Mouse (Mus musculus): ENCODE results near the gene Ttc28.
A peak's percentile ranks its signal among the peaks of the same experiment; 100 is the strongest.
"Not testable (repeated sequence)": the region's sequence is repeated elsewhere in the genome, so short reads cannot be mapped to it uniquely, and the experiment has no call there.

Gene Ttc28

DNA sequence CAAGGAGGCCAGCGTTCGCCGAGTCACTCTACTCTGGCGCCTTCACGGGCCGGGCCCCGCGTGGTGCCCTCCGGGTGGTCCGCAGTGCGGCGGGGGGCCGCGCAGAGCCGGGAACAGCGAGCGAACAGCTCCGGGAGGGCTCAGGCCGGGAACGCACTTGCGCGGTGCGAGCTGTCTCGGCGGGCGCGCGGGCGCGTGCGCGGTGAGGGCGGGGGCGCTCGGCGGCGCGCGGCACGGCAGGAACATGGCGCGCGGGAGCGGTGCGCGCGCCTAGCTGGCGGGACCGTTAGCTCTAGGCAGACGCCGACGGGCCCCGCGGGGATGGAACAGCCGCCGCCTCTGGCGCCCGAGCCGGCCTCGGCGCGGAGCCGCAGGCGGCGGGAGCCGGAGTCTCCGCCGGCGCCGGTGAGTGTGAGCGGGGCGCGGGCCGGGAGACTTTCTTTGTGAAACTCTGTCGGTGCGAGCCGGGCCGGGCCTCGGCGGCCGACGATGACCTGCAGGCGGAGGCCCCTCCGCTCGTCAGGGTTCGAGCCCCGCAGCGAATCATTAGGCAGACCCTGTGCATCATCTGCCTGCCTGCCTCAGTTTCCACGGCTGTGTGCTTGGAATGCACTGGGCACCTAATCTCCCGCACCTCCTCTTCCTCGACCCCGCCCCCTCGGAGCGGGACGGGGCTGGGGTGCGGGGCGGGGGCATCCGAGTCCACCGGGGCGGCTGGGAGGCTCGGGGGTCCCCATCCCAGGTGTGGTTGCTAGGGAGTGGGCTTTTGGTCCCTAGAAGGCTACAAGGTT is at the start of gene Ttc28:
TSS of gene Ttc28 (plus strand) at position 220 of the 791 bp plus-strand sequence.
- peak; percentile 67 to 77 for DNase-seq (ENCODE audit: low spot score in 2 of 2)

DNA sequence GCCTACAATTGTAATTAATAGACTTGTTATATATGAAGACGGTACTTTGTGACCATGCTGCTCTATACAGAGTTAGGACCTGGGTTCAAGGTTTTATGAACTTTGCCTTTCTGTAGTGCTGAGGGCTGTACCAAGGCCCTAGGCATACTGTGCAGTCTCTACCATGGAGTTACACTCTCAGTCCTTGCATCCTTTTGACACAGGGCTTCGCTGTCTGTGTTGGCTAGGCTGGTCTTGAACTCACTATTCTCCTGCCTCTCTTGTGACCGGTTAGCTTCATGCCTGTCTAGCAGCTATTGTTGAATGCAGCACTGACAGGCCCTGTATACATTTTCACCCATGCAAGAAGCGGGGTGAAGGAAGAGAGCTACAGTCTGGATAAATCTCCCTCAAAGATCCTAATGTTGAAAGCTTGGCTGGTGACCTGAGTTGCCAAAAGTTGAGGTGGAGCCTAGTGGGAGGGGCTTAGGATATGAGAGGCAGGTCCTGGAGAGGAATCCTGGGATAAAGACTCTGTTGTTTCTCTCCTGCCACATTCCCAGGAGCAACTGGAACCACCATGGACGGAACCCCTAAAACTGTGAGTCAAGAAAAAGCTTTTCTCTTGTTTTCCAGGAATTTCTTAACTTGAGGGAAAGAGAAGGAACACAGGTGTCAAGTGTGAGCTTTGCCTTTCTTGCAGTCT is 48.4 kb upstream of the Ttc28 start:
- no peak for DNase-seq (ENCODE audit: low spot score in 2 of 2)

DNA sequence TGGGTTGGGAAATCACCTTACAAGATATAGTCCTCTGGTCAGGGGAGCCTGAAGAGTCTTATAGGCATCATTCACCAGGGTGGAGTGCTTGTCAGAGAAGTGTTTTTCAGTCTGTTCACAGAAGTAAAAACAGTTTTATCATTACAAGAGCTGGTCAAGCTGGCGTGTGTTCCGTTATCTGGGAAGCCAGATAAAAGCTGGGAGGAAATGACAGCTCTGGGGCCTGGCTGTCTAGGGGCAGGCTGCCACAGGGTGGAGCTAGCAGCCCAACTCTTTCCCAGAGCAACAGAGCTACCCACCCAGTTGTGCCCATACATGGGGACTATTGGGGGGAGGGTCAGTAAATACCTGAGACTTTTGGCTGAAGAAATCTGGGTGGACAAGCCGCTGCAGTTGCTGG is 43.6 kb upstream of the Ttc28 start:
- DNase-seq (ENCODE audit: low spot score in 2 of 2) = peak; percentile 57 to 60

DNA sequence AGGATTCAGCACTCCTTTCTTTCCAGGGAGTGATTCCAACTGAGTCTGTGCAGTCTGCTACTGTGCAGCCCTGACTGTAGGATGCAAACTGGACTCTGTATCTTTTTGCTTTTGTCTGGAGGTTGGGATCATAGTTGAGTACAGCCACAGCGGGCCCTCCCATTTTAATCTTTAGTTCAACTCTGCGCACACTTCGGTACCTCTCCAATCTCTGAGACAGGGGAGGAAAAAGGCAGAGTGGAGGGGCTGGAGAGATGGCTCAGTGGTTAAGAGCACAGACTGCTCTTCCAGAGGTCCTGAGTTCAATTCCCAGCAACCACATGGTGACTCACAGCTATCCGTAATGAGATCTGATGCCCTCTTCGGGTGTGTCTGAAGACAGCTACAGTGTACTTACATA is 41.6 kb upstream of the Ttc28 start:
- not testable (repeated sequence) for DNase-seq (ENCODE audit: low spot score in 2 of 2)

DNA sequence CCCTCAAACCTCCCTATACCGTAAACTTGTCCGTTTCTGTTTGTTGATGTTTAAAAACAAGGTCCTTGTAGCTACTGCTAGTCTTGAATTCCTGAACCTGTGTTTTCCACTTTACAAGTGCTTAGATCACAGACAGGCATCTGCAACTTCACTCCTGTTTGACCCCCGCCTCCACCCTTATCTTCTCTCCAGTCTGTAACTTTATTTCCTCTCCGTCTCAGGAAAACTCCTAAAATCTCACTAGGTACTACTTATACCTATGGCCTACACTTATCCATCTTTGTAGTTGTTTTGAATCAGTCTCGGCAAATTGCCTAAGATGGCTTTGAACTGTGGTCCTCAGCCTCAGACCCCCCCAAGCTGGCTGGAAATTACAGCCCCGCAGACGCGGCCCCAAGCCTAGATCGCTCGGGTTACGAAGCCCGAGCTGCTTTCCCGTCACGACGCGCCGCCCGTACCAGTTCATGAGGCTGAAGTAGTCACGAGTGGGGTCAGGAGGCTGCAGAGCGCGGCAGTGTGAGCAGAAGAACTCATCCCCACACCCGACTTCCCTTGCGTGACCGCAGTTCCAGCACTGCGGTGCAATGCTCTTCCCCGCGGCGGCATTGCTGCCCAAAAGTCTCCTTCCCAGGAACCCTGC is 40.4 kb upstream of the Ttc28 start:
- peak in 1 of 2 experiments; percentile 4 for DNase-seq (ENCODE audit: low spot score in 2 of 2)

DNA sequence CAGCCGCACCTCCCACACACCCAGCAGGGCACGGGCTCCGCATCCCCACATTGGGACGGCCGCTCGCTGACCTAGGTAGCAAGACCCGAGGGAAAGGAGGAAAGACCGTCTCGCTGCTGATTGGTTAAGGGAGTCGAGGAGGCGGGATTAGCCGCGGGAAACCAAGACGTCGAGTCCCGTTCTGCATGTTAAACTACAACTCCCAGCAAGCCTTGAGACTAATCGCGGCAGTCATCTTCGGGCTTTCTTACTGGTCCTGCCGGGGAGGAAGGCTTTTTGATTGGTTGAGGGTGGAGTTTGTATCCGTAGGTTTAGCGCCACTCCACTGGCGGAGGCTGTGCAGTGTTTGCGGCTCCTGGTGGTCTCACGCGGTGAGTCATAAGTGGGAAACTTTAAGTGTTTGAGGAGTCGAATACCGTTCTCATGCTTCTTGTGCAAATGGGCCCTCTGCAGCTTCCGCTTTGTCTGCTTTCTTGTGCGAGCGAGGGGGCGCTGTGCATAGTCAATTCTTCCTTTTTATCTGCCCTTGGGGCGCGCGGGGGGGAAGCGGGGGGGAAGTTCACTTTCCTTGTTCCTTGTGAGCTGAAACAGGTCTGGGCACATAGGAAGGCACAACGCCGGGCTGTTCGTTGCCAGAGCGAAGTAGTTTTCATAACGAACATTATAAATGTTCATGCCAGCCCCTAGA is 39.8 kb upstream of the Ttc28 start, which contains the start of the genes Hscb and Chek2:
TSS of gene Hscb (minus strand) at position 100 of the 688 bp plus-strand sequence.
TSS of gene Chek2 (plus strand) at position 302 of the 688 bp plus-strand sequence.
- peak; percentile 94 to 95 for DNase-seq (ENCODE audit: low spot score in 2 of 2)

DNA sequence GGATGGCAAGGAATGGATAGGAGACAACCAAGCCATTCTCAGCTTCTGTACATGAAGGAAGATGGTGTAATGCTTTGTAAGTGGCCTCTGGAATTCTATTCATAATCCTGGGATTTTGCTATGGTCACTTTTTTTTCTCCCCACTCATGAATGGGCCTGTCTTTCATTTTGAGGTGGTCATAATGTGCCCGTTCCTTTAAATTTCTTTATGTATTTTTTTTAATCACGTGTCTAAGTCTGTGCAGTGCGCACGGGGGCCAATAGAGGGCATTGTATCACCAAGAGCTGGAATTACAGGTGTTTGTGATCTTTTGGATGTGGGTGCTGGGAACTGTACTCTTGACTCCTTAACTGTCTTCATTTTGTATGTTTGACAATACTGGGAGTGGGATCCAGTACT is 39.1 kb upstream of the Ttc28 start:
- DNase-seq (ENCODE audit: low spot score in 2 of 2) = peak; percentile 61 to 70

DNA sequence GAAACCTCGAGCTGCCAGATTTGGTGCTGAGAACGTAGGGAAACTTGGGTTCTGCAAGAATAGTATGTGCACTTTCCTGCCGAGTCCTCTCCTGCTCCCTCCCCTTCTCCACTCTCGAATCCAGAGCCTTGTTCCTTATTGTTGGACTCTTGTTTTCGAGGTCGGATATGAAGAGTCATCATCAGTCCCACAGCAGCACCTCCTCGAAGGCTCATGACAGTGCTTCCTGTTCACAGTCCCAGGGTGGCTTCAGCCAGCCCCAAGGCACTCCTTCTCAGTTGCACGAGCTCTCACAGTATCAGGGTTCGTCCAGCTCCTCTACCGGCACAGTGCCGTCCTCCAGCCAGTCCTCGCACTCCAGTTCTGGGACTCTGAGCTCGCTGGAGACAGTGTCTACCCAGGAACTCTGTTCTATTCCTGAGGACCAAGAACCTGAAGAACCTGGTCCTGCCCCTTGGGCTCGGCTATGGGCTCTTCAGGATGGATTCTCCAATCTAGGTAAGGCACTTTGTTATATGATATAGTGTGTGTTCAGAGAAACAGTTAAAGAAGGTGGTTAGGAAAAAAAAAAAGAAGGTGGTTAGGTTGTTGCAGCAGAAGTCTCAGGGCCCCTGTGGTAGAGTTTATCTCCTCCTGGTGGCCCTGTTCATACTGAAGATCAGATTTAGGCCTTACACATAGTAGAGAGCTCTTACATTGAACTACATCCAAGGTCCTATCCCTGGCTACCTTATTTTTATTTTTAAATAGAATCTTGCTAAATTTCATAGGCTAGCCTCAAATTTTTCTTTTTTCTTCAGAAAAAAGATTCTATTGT is 38.3 kb upstream of the Ttc28 start:
- peak in 1 of 2 experiments; percentile 4 for DNase-seq (ENCODE audit: low spot score in 2 of 2)

DNA sequence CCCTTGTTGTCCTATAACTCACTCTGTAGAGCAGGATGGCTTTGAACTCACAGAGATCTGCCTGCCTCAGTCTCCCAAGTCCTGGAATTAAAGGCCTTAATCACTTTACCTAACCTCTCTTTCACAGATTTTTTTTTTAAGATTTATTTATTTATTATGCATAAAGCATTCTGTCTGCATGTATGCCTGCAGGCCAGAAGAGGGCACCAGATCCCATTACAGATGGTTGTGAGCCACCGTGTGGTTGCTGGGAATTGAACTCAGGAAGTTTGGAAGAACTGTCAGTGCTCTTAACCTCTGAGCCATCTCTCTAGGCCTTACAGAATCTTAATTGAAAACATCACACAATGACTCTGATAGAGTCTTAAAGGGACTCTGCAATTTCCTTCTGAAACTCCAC is 26.6 kb upstream of the Ttc28 start:
- no peak for DNase-seq (ENCODE audit: low spot score in 2 of 2)

DNA sequence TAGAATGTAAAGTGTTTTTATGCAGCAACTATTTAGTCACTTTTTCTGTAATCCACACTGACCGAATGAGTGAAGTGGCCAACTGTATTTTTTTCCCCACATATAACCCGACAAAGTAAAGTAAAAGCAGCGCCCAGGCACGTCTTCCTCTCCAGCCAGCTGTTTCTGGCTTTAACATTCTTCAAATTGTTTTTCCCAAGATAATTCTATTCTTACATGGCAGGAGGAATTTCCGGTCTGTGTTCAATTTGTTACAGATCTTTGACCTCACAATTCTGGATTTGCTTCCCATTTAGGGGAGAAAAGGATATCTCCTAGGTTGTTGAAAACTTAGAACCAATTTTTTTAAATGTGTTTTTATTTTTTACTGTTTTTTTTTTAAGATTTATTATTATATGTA is 22.5 kb upstream of the Ttc28 start:
- no peak for DNase-seq (ENCODE audit: low spot score in 2 of 2)

DNA sequence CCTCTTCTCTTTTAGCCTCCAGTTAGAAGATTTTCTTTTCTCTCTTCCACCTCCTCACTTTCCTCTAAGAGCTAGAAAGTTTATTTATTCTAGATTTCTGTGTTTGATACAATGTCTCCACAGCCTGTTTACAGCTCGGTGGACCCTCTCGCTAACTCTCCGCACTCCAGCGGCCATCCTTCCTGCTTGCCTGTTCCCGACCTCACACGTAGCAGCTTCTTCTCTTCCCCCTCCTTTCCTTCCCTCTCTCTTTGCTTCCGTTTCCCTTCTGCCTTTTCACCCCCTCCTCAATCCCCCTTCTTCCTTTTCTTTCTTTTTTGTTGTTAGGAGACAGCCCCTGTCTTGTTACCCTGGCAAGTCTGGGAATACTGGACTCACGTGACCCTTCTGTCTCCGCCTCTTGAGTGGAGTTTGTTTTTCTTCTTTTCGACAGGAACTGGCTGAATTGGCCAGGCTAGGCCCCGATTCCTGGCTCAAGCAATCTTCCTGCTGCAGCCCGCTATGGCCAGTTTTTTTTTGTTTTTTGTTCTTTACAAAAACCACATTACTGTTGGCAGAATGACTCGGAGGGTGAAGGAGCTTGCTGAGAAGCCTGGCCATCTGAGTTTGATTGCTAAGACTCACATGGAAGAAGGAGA is 20.5 kb upstream of the Ttc28 start:
- no peak for DNase-seq (ENCODE audit: low spot score in 2 of 2)

DNA sequence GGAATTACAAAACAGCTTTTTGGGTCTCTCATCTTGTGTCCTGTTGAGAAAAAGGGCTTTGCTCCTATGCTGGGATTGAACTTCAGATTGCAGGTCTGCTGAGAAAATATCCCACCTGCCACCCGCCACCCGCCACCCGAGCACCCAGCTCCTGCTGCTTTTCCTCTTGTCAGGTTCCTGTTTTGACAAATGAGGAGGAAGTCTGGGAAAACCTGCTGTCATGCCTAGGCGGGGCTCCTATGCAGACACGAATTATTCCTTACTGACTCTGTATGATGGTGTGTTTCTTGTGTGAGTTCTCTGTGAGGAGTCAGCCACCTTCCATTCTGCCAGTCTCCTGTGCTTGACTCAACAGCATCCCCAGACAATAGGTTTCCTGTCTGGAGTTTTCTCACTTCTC is 19.2 kb upstream of the Ttc28 start:
- DNase-seq (ENCODE audit: low spot score in 2 of 2) = no peak

DNA sequence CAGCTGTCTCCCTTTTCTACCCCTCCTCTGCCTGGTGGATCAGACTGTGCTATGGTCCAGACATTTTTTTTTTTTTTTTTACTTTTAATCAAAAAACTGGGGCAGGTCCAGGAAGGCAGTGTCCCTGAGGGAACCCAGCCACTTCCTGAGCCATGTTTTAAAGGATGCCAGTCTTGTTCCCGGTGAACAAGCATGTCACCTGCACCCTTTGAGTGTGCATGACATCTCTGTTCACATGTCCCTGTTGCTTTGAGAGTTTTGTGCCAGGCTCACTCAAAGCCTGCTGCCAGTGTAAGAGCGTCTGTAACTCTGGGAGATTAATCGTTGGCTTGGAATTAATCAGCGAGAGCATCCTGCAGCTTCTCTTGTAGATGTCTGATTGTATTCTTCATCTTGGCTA is 11.1 kb upstream of the Ttc28 start:
- no peak for DNase-seq (ENCODE audit: low spot score in 2 of 2)

DNA sequence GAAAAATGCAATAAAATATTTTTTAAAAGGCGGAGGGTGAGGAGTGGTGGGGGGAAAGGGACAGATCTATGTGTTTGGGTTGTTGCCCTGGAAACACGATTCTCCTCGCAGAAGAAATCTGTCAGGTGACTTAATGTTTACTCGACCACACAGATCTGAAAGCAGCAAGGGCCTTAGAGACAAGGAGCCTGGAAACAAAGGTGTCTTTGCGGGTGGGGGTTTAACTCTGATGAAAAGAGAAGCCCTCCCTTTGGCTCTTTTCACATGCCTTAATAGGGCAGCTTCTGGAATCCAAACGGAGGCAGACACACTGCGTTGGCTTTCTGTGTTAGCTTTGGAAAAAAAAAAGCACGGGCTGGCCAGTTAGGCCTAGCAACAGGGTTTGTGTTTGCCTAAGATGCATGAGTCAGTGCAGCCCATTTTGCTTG is 10.3 kb upstream of the Ttc28 start:
- DNase-seq (ENCODE audit: low spot score in 2 of 2) = no peak

DNA sequence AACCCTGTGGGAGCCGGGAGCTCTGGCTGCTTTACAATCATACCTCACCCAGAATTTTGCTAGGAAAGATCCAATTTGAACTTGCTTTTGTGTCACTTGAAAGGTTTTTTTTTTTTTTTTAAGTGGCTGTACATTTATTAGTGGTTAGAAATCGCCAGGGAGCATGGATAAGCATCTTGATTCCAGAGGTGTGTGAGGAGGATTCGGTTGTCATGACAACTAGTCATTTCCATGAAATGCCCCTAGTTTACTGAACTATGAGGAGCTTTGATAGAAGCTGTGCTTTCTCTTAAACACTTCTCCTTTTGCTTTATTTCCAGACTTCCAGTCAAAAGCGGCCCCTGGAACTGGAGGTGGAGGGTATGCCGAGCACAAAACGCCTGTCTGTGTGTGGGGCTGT is 6.4 kb upstream of the Ttc28 start:
- DNase-seq (ENCODE audit: low spot score in 2 of 2) = no peak

DNA sequence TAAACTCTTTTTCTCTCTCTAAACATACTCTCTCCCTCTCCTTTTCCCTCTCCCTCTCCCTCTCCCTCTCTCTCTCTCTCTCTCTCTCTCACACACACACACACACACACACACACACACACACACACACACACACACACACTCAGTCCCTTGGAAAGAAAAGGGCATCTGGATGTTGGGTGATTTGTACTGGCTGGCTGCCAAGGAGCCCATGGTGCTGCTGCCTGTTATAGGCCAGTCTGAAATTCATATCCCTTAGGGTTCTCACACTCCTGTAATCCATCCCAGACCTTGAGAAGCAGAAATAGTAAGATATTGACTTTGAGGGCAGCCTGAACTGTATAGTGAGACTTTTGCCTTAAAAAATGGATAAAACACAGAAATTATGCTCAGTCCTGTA is 4.9 kb upstream of the Ttc28 start:
- DNase-seq (ENCODE audit: low spot score in 2 of 2) = no peak

DNA sequence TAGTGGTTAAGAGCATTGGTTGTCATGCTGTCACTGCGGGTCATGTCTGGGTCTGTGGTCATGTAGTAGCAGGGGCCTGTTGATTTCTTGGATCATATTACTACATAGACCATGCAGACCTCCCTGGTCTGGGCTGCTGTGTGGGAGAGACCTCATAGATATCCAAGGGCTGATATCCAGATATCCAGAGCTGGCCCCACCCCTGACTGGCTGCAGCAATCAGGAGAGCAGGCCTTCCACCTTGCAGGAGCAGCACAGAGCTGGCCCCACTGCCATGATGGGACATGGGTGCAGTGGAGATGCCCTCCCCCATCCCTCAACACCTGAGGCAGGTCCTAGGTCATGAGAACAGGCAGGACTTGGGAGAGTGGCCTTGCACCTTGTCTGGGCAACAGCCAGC is 4.3 kb upstream of the Ttc28 start:
- no peak for DNase-seq (ENCODE audit: low spot score in 2 of 2)

DNA sequence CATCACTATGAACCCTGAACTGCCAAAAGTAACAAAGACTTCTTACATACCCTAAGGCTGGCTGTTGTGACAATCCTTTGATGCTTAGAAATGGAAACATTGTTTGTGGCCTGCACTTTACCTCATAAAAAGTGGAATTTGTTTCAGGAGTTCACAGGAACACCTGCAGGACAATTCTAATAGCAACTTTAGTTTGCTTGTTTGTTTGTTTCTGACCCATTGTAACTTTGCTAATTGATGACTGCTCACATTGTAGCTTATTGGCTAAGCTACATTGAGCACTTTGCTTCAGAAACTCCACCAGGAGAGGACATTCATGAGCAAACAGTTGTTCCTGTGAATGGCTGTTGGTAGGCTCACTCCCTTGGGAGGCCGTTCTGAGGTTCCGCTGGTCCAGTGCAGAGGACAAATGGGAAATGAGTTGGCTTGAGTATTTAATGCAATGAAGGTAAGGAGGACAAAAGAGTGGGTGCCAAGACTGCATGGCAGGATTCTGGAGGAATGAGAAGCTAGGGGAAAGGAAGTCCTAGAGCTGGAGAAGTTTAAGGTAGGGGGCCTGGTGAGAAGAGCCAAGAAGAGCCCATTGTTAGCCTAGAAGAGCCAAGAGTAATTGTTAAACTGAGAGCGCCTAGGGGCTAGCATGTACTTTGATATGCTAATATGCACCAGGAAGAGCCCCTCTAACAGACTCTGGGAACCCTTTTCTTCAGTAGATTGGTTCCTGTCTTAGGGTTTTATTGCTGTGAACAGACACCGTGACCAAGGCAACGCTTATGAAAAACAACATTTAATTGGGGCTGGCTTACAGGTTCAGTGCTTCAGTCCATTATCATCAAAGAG is 1.7 kb upstream of the Ttc28 start:
- no peak for DNase-seq (ENCODE audit: low spot score in 2 of 2)

DNA sequence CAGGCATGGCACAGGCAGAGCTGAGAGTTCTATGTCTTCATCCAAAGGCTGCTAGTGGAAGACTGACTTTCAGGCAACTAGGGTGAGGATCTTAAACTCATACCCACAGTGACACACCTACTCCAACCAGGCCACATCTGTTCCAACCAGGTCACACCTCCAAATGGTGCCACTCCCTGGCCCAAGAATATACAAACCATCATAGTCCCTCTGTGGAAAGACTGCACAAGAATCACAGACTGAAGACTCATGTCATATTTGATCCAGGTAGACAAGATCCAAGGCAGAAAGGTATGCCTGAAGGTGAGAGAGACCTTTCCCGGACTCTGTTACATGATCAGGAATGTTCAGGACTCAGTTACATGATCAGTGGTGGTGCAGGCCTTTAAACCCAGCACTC is 1.1 kb upstream of the Ttc28 start:
- DNase-seq (ENCODE audit: low spot score in 2 of 2) = not testable (repeated sequence)

DNA sequence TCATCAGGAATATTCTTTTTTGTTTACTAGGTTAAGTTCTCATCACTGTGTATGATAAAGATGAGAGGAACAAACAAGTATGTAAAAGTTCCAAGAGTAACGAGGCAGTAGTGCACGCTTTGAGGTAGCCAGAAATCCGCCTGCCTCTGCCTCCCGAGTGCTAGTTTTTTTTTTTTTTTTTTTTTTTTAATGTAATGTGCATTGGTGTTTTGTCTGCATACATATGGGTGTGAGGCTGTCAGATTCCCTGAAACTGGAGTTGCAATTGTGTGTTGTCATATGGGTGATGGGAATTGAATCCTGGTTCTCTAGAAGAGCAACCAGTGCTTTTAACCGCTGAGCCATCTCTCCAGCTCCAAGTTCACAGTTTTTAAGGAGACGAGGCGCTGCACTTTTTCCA is 561 bp upstream of the Ttc28 start:
- DNase-seq (ENCODE audit: low spot score in 2 of 2) = no peak
